Mouse (Mus musculus) testis, adult 2 months (tissue): ENCODE results near the gene Atf7ip. TPM values are rescaled to one million over a fixed set of nuclear protein-coding genes. Genes with fewer than 3 reads are reported as not detected.

ENCODE experiments used
- H3K27ac ChIP-seq: fragments of 200-500 bp; 2 replicates; pipeline ENCODE4 v1.5.1; 2012; ENCODE audit warnings: low read depth, low read length; ENCODE audit not compliant: control insufficient read depth, insufficient read depth
- H3K27me3 ChIP-seq: fragments of 200-500 bp; 2 replicates; pipeline ENCODE4 v1.6.1; 2012; ENCODE audit warnings: mild to moderate bottlenecking, low read length, moderate library complexity; ENCODE audit not compliant: control insufficient read depth, insufficient read depth
- H3K36me3 ChIP-seq: fragments of 200-500 bp; 2 replicates; pipeline ENCODE4 v1.6.1; 2012; ENCODE audit warnings: mild to moderate bottlenecking, low read length; ENCODE audit not compliant: control insufficient read depth, insufficient read depth
- H3K4me1 ChIP-seq: fragments of 200-500 bp; 2 replicates; pipeline ENCODE4 v1.6.1; 2012; ENCODE audit warnings: low read length; ENCODE audit not compliant: control insufficient read depth, insufficient read depth
- H3K4me3 ChIP-seq: fragments of 200-500 bp; 2 replicates; pipeline ENCODE4 v1.5.1; 2012; ENCODE audit warnings: low read depth, mild to moderate bottlenecking, low read length, moderate library complexity, mixed read lengths; ENCODE audit not compliant: control insufficient read depth
- CTCF ChIP-seq: fragments of 200-500 bp; IDR thresholded peaks from 2 replicates; pipeline ENCODE4 v1.5.1; 2012; ENCODE audit warnings: low read depth, mild to moderate bottlenecking, inconsistent platforms, low read length, moderate library complexity; ENCODE audit not compliant: control insufficient read depth, insufficient read depth, insufficient replicate concordance
- POLR2A ChIP-seq: fragments of 200-500 bp; IDR thresholded peaks from 2 replicates; pipeline ENCODE4 v1.6.1; 2012; ENCODE audit warnings: low read depth, mild to moderate bottlenecking, inconsistent platforms, low read length, moderate library complexity; ENCODE audit not compliant: control insufficient read depth
- polyA plus RNA-seq: library from polyadenylated mRNA; depleted of rRNA; stranded (reverse); fragments of >200 nt; gene quantifications from 2 replicates; pipeline ENCODE4 v1.2.3, GENCODE M21; 2012

The Atf7ip gene
- polyA plus RNA-seq, 1 experiment: 16.8 TPM

GRCm38 (mm10) chr6:136634982-136635381 is 129.0 kb downstream of the Atf7ip start:
- no peak for TF ChIP-seq CTCF
- TF ChIP-seq POLR2A: no peak
- Histone ChIP-seq H3K4me1 (no peaks in the 10 kb centered on the region; the same call in 1 of the 2 replicates), H3K36me3 (no peaks in the 10 kb centered on the region), H3K4me3 (no peak overlapping the region), H3K27ac (no peak overlapping the region), H3K27me3 (no peaks in the 10 kb centered on the region)

- Histone ChIP-seq H3K4me3 (no peak overlapping the region), H3K36me3 (no peaks in the 10 kb centered on the region), H3K4me1 (no peaks in the 10 kb centered on the region), H3K27me3 (no peaks in the 10 kb centered on the region), H3K27ac (no peak overlapping the region)
- no peak for TF ChIP-seq CTCF
- TF ChIP-seq POLR2A: no peak
These were observed 138.2 kb downstream of the Atf7ip start for GRCm38 (mm10) chr6:136644171-136644570.

- H3K27me3 ChIP-seq: no peaks in the 10 kb centered on the region
- H3K4me3 ChIP-seq: no peak overlapping the region
- no peak overlapping the region for H3K27ac ChIP-seq
- peaks cover 2% of the 10 kb centered on the region for H3K4me1 ChIP-seq
- no peak for TF ChIP-seq POLR2A
- no peak for TF ChIP-seq CTCF
- H3K36me3 ChIP-seq: no peaks in the 10 kb centered on the region
These were observed 139.8 kb downstream of the Atf7ip start for GRCm38 (mm10) chr6:136645754-136646153.

GRCm38 (mm10) chr6:136646207-136646606 is 140.2 kb downstream of the Atf7ip start:
- Histone ChIP-seq H3K4me3 (no peak overlapping the region), H3K36me3 (no peaks in the 10 kb centered on the region), H3K4me1 (peaks cover 6% of the 10 kb centered on the region), H3K27me3 (no peaks in the 10 kb centered on the region), H3K27ac (no peak overlapping the region)
- no peak for TF ChIP-seq CTCF
- TF ChIP-seq POLR2A: no peak

DNA sequence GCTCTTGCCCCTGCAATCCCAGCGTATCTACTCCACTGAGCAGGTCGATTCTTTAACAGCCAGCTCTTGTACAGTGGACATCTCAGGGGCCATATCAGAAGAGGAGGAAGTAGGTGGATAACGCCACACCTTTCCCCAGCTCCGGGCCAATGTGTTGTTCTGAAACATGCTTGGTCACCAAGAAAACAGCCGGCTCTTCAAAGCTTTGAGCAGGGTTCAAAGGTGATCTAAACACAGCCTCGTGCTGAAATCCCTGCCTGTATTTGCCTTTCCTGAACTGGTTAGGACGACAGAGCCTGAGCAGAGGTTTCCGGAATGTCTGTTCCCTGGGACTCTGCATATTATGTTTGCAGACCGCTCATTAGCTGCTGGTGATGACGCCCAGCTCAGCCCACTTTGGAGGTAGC is 141.5 kb downstream of the Atf7ip start:
- no peaks in the 10 kb centered on the region for H3K36me3 ChIP-seq
- H3K4me3 ChIP-seq: no peak overlapping the region
- peaks cover 6% of the 10 kb centered on the region for H3K4me1 ChIP-seq
- TF ChIP-seq POLR2A (no peak), CTCF (no peak)
- H3K27ac ChIP-seq: no peak overlapping the region
- H3K27me3 ChIP-seq: no peaks in the 10 kb centered on the region

DNA sequence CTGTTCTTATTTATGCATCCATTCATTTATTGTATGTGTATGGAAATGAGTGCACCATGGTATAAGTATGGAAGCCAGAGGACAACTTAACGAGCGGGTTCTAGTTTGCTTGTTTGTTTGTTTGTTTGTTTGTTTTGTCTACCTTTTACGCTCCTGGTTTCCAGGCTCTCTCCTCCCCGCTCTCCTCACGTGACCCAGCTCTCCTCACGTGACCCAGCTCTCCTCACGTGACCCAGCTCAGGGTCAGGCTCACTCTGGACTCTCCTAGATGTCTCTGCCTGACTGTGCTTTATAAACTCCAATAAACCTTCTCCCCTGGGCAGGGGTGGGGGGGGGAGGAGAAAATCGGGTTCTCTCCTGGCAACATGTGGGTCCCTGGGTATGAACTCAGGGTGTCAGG is 144.7 kb downstream of the Atf7ip start:
- TF ChIP-seq POLR2A: no peak
- TF ChIP-seq CTCF: no peak

GRCm38 (mm10) chr6:136653331-136653730 is 147.4 kb downstream of the Atf7ip start:
- no peaks in the 10 kb centered on the region for H3K27me3 ChIP-seq
- H3K4me3 ChIP-seq: no peak overlapping the region
- H3K4me1 ChIP-seq: peaks cover 11% of the 10 kb centered on the region
- H3K27ac ChIP-seq: no peak overlapping the region
- no peaks in the 10 kb centered on the region for H3K36me3 ChIP-seq
- no peak for TF ChIP-seq CTCF

More for the DNA sequence above, 144.7 kb downstream of the Atf7ip start:
- Histone ChIP-seq H3K27ac (no peak overlapping the region), H3K4me3 (no peak overlapping the region), H3K4me1 (peaks cover 6% of the 10 kb centered on the region), H3K36me3 (no peaks in the 10 kb centered on the region), H3K27me3 (no peaks in the 10 kb centered on the region)

- Histone ChIP-seq H3K36me3 (no peaks in the 10 kb centered on the region), H3K27ac (no peak overlapping the region), H3K4me1 (peaks cover 11% of the 10 kb centered on the region), H3K27me3 (no peaks in the 10 kb centered on the region), H3K4me3 (no peak overlapping the region)
- TF ChIP-seq CTCF (no peak), POLR2A (no peak)
These were observed 148.5 kb downstream of the Atf7ip start for GRCm38 (mm10) chr6:136654470-136654869.
